Mouse (Mus musculus) cerebellum, adult 18-20 months (tissue): ENCODE measurements around the gene Gm42957.
"Not testable (repeated sequence)": the region's sequence is repeated elsewhere in the genome, so short reads cannot be mapped to it uniquely, and the experiment has no call there.

Source experiments
- DNase-seq, 2 experiments: peaks; one replicate each; pipeline ENCODE4 v3.0.0; 2021

Gm42957 gene

GRCm38 (mm10) chr3:96634928-96635879 lies at the start of gene Gm42957, which contains the start of gene Pex11b:
TSS of gene Gm42957 (plus strand) at chr3:96635474.
TSS of gene Pex11b (plus strand) at chr3:96635376.
- DNase-seq = peak; percentile 89 to 90

GRCm38 (mm10) chr3:96590657-96591056 lies 44.6 kb upstream of the Gm42957 start:
- DNase-seq = no peak

- peak in 1 of 2 experiments; percentile 52 for DNase-seq
Measured at GRCm38 (mm10) chr3:96593374-96593773, 41.9 kb upstream of the Gm42957 start.

- peak; percentile 96 to 98 for DNase-seq
Measured at GRCm38 (mm10) chr3:96593790-96594560, 41.3 kb upstream of the Gm42957 start, which contains the start of gene Polr3gl. TSS of gene Polr3gl (minus strand) at chr3:96594181.

GRCm38 (mm10) chr3:96594851-96595250 lies 40.4 kb upstream of the Gm42957 start:
- DNase-seq = no peak

- DNase-seq = peak; percentile 53 to 62
Measured at GRCm38 (mm10) chr3:96595661-96596060, 39.6 kb upstream of the Gm42957 start.

GRCm38 (mm10) chr3:96596228-96596707 lies 39.0 kb upstream of the Gm42957 start, which contains the start of gene Ankrd34a:
TSS of gene Ankrd34a (plus strand) at chr3:96596636.
- DNase-seq = peak; percentile 90 to 92

GRCm38 (mm10) chr3:96596855-96597254 lies 38.4 kb upstream of the Gm42957 start:
- peak in 1 of 2 experiments; percentile 45 for DNase-seq

GRCm38 (mm10) chr3:96597435-96597891 lies 37.8 kb upstream of the Gm42957 start:
- DNase-seq = peak; percentile 52 to 67

- DNase-seq = peak; percentile 69 to 70
Measured at GRCm38 (mm10) chr3:96598156-96599068, 36.9 kb upstream of the Gm42957 start.

- DNase-seq = no peak
Measured at GRCm38 (mm10) chr3:96599069-96599393, 36.2 kb upstream of the Gm42957 start.

- no peak for DNase-seq
Measured at GRCm38 (mm10) chr3:96599411-96599810, 35.9 kb upstream of the Gm42957 start.

GRCm38 (mm10) chr3:96600639-96601250 lies 34.5 kb upstream of the Gm42957 start, which contains the start of gene Lix1l:
TSS of gene Lix1l (plus strand) at chr3:96601149.
- peak; percentile 89 to 97 for DNase-seq

GRCm38 (mm10) chr3:96601251-96601787 lies 34.0 kb upstream of the Gm42957 start:
- peak; percentile 76 for DNase-seq

GRCm38 (mm10) chr3:96601941-96602703 lies 33.2 kb upstream of the Gm42957 start:
- DNase-seq = peak; percentile 39 to 51

- no peak for DNase-seq
Measured at GRCm38 (mm10) chr3:96602704-96603084, 32.6 kb upstream of the Gm42957 start.

- DNase-seq = peak; percentile 49 to 60
Measured at GRCm38 (mm10) chr3:96603311-96603710, 32.0 kb upstream of the Gm42957 start.

GRCm38 (mm10) chr3:96606007-96606406 lies 29.3 kb upstream of the Gm42957 start:
- not testable (repeated sequence) for DNase-seq

GRCm38 (mm10) chr3:96606618-96607017 lies 28.7 kb upstream of the Gm42957 start:
- DNase-seq = no peak

- no peak for DNase-seq
Measured at GRCm38 (mm10) chr3:96617941-96618340, 17.3 kb upstream of the Gm42957 start.
